Mouse (Mus musculus) splenic B cell, adult 2 months (primary cell): ENCODE data around the gene Sla2.
"Not testable (repeated sequence)": the region's sequence is repeated elsewhere in the genome, so short reads cannot be mapped to it uniquely, and the experiment has no call there.

Experiments used
- DNase-seq: peaks from one replicate; pipeline ENCODE4 v3.0.0-alpha.2; 2011; ENCODE audit warnings: low read depth, low spot score
- H3K27me3 ChIP-seq: 2 replicates; pipeline ENCODE4 v1.6.1; 2012; ENCODE audit warnings: mild to moderate bottlenecking, low read length, moderate library complexity, mixed read lengths; ENCODE audit not compliant: control insufficient read depth, poor library complexity, insufficient read depth, severe bottlenecking
- H3K36me3 ChIP-seq: 2 replicates; pipeline ENCODE4 v1.6.1; 2012; ENCODE audit warnings: mild to moderate bottlenecking, low read length, moderate library complexity, mixed read lengths; ENCODE audit not compliant: control insufficient read depth, poor library complexity, insufficient read depth, severe bottlenecking

The Sla2 gene

DNA sequence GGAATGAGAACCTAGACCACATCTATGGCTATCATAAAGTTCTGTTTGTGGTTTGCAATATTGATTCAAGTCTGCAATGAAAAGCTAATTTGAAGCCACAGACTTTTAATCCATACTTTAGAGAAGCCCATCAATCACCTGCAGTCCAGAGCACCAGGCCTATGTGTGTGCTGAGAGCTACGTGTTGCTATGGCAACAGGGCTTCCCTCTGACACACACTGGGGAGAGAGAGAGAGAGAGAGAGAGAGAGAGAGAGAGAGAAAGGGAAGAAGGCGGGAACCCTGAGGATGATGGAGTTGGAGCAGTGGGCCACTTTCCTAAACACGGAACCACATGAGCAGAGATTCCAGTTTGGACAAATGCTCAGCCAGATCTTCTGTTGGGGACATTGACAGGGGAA, 5.2 kb upstream of the Sla2 start:
- Histone ChIP-seq H3K27me3 (no peaks in the 10 kb centered on the region), H3K36me3 (no peaks in the 10 kb centered on the region)
- DNase-seq, result no peak

DNA sequence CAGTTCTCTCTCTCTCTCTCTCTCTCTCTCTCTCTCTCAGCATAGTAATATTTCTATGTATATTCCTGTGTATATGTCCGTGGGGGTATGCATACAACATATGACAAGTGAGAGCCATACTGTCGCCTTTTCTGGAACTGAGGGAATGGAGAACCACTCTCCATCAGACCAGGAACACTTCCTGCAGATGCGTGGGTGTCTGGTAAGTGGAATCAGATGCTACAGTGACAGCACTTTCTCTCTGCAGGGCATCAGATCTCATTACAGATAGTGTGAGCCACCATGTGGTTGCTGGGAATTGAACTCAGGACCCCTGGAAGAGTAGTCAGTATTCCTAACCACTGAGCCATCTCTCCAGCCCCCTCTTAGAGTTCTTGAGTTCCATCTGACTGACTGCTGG, 1.5 kb upstream of the Sla2 start:
- no peaks in the 10 kb centered on the region for H3K36me3 ChIP-seq

GRCm38 (mm10) chr2:156886084-156886631, 834 bp downstream of the Sla2 start:
- DNase-seq, result no peak
- H3K36me3 ChIP-seq, result no peaks in the 10 kb centered on the region
- H3K27me3 ChIP-seq, result no peaks in the 10 kb centered on the region

More for the DNA sequence above, 1.5 kb upstream of the Sla2 start:
- H3K27me3 ChIP-seq, result no peaks in the 10 kb centered on the region
- DNase-seq, result no peak

- DNase-seq, H3K27me3 ChIP-seq, H3K36me3 ChIP-seq: not testable (repeated sequence)
These were observed 1.3 kb downstream of the Sla2 start for GRCm38 (mm10) chr2:156885666-156886065.

- Histone ChIP-seq H3K36me3 (no peaks in the 10 kb centered on the region), H3K27me3 (no peaks in the 10 kb centered on the region)
- DNase-seq, result no peak
These were observed 2.4 kb downstream of the Sla2 start for GRCm38 (mm10) chr2:156884396-156885211.

DNA sequence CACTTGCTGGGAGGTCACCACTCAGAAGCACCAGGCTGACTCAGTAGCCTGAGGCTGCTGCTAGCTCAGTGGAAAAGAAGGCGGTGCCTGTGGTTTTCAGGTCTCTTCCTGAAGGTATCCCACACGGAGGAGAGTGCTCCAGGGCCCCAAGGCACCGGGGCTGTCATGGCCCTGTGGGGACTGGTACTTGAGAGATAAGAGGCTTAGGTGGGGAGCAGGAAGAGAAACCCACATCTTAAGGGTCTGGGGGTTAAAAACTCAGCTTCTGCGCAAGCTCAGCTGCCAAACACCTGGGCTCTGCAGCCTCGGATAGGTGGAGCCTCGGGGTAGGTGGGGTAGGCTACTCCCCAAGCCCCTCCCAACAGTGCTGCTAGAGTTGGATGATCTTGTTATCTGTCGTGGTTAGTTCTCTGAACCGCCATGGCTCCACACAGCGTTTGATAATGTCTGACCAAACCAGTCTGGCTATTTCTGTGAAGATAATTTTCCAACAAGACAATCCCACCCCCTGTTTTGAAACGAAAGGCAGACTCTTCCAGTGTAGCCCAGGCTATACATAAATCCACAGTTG, 4.5 kb downstream of the Sla2 start:
- H3K27me3 ChIP-seq, result no peaks in the 10 kb centered on the region
- H3K36me3 ChIP-seq, result no peaks in the 10 kb centered on the region
- no peak for DNase-seq

DNA sequence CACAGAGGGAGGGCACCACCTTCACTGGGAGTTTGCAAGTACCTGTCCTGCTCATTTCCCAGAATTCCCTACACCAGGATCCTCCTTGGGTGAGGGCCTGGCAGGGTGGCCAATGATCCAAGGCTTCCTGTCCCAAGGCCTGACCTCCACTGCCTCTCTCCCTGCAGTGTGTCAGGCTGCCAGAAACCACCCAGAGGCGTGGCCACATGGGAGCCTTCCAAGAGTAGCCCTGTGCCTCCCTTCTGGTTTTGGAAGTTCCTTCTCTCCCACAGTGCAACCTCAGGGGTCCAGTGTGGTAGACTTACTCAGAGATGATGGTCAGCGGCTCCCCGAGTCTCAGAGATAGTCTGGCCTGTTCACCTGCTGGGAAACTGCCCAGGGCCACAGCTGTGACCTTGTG, 7.5 kb downstream of the Sla2 start:
- Histone ChIP-seq H3K27me3 (no peaks in the 10 kb centered on the region), H3K36me3 (no peaks in the 10 kb centered on the region; the same call in 1 of the 2 replicates)
- no peak for DNase-seq

DNA sequence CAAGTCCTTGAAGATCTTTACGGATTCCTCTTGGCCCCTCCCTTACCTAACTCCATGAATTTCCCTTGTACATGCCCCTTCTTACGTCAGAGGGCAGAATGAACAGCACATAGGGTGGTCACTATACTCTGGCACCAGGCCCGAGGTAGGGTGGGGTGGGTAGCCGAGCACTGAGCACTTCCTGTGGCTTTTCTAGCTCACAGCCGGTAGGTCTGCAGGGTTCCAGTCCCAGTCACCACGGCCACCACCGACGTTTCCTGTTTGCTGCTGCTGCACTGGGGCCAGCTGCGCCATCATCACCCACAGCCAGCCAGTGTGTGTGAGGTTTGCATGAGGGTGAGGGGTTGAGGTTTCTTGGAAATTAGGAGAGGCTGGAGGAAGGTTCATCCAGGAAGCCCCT, 9.3 kb downstream of the Sla2 start:
- peaks cover 3% of the 10 kb centered on the region for H3K36me3 ChIP-seq
- DNase-seq, result peak; percentile 38

GRCm38 (mm10) chr2:156874760-156875510, 12.1 kb downstream of the Sla2 start:
- no peak for DNase-seq
- peaks cover 6% of the 10 kb centered on the region for H3K36me3 ChIP-seq
- H3K27me3 ChIP-seq, result no peaks in the 10 kb centered on the region

More for the DNA sequence above, 9.3 kb downstream of the Sla2 start:
- no peaks in the 10 kb centered on the region for H3K27me3 ChIP-seq

DNA sequence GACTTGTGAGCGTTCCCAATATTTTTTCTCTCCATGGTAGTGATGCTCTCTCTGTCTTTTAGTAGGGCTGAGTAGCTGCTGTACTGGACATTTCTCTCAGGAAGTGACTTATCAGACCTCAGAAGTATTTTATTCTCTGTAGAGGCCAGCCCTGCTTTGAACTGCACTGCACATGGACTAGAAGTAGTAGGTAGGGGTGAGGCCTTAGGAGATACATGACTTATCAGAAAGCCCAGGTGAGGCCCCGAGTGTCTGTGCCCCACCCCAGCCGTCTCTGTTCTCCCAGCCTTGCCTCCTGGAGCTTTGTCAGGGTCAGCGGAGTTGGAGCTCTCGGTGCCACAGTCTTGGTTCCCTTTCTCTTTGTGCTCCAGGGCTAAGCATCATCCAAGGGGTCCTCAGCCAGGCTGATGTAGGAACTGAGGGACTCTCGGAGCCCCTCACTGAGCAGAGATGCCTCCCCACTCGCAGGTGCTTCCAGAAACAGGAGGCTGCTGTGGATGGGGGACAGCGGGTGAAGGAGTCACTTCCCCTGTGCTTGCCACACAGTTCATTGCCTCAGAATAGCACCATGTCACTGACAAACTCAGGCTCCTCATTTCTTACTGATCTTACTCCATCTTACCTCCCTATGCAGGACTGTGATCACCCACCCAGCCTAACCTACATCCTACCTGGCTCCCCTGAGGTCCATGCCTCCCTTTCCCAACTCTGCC, 12.8 kb downstream of the Sla2 start:
- no peak for DNase-seq
- H3K27me3 ChIP-seq, result no peaks in the 10 kb centered on the region

GRCm38 (mm10) chr2:156873629-156874028, 13.4 kb downstream of the Sla2 start:
- Histone ChIP-seq H3K36me3 (peaks cover 7% of the 10 kb centered on the region), H3K27me3 (no peaks in the 10 kb centered on the region)
- peak; percentile 83 for DNase-seq

More for the DNA sequence above, 12.8 kb downstream of the Sla2 start:
- H3K36me3 ChIP-seq, result peaks cover 6% of the 10 kb centered on the region

GRCm38 (mm10) chr2:156870519-156870918, 16.5 kb downstream of the Sla2 start:
- Histone ChIP-seq H3K36me3 (peaks cover 13% of the 10 kb centered on the region), H3K27me3 (no peaks in the 10 kb centered on the region)
- DNase-seq, result no peak

DNA sequence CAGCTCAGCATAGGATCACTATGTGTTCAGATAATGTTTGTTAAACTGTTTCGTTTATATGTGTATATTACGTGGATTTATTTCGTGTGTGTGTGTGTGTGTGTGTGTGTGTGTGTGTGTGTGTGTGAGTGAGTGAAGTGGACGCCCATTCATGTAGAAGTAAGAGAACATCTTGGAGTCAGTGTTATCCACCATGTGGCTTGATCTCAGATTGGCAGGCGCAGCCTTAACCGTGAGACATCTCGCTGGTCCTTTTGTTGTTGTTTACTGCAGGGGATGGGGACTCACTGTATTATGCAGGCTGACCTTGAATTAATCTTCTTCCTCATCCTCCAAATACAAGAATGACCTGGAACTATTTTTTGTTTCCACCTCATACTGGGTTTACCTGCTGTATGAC, 17.4 kb downstream of the Sla2 start:
- Histone ChIP-seq H3K36me3 (peaks cover 13% of the 10 kb centered on the region), H3K27me3 (no peaks in the 10 kb centered on the region)
- no peak for DNase-seq

DNA sequence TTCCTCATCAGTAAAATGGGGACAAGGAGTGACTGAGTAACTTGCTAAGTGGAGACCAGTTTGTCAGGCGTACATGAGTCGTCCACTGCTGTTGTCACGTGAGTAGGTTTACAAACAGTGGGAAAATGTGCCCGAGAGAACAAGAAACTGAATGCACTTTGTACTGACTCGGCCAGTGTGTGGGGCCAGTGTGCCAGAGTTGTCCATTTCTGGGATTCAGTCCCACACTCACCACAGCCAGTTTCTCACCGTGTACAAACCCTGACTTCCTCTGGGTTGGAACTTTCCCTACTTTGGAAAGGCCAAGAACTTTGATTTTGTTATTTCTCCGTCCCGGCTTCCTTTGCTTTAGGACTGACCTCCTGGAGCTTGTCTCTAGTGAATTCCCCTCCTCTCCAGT, 18.0 kb downstream of the Sla2 start:
- no peak for DNase-seq
- no peaks in the 10 kb centered on the region for H3K27me3 ChIP-seq

More for the DNA sequence above, 18.0 kb downstream of the Sla2 start:
- H3K36me3 ChIP-seq, result peaks cover 13% of the 10 kb centered on the region
